Mouse (Mus musculus) intestine, embryonic 14.5 days (tissue): ENCODE measurements at regions not wholly inside any gene's neighbourhood (a gene's known extent, or its start where the extent isn't known, plus 50 kb on each side); places are given as distances from the start of the nearest gene placed in this dataset.

Source experiments
- ATAC-seq: fragments of 200-750 bp; cut with Nextera tagmentation; replicated peaks from 2 replicates; pipeline ENCODE4 v1.8.0; 2017; ENCODE audit warnings: low read depth, moderate number of reproducible peaks, moderate TSS enrichment, moderate library complexity; ENCODE audit not compliant: low FRiP score, low TSS enrichment
- DNase-seq: peaks from one replicate; pipeline ENCODE4 v3.0.0-alpha.2; 2018; ENCODE audit warnings: low spot score
- H3K27ac ChIP-seq: fragments of 300-500 bp; sonication (generic); 2 replicates; pipeline ENCODE4 v1.5.1; 2014; ENCODE audit warnings: low read depth, mild to moderate bottlenecking, control low read depth
- H3K27me3 ChIP-seq: fragments of 300-500 bp; sonication (generic); replicated peaks from 2 replicates; pipeline ENCODE4 v1.6.1; 2014; ENCODE audit warnings: low read length, control low read depth; ENCODE audit not compliant: control insufficient read depth, insufficient read depth
- H3K36me3 ChIP-seq: fragments of 300-500 bp; sonication (generic); 2 replicates; pipeline ENCODE4 v1.6.1; 2014; ENCODE audit warnings: low read length, control low read depth; ENCODE audit not compliant: control insufficient read depth, insufficient read depth
- H3K4me1 ChIP-seq: fragments of 300-500 bp; sonication (generic); replicated peaks from 2 replicates; pipeline ENCODE4 v1.6.1; 2014; ENCODE audit warnings: low read length, control low read depth, mixed read lengths; ENCODE audit not compliant: control insufficient read depth, insufficient read depth
- H3K4me2 ChIP-seq: fragments of 300-500 bp; sonication (generic); 2 replicates; pipeline ENCODE4 v1.6.1; 2014; ENCODE audit warnings: low read length
- H3K4me3 ChIP-seq: fragments of 300-500 bp; sonication (generic); 2 replicates; pipeline ENCODE4 v1.5.1; 2014; ENCODE audit warnings: low read depth, low read length, control low read depth, mixed read lengths
- H3K9ac ChIP-seq: fragments of 300-500 bp; sonication (generic); 2 replicates; pipeline ENCODE4 v1.6.1; 2014; ENCODE audit warnings: mild to moderate bottlenecking, low read length
- H3K9me3 ChIP-seq: fragments of 300-500 bp; sonication (generic); 2 replicates; pipeline ENCODE4 v1.6.1; 2016; ENCODE audit warnings: low read length, control low read depth; ENCODE audit not compliant: control insufficient read depth
- WGBS: fragments of 180-500 bp; shearing (Covaris S2); extraction: QIAGEN DNeasy Blood & Tissue Kit; methylation state at CpG from one replicate; pipeline ENCODE4 v1.1.7; 2014; 5-methylcytosine and 5-hydroxymethylcytosine counted together

DNA sequence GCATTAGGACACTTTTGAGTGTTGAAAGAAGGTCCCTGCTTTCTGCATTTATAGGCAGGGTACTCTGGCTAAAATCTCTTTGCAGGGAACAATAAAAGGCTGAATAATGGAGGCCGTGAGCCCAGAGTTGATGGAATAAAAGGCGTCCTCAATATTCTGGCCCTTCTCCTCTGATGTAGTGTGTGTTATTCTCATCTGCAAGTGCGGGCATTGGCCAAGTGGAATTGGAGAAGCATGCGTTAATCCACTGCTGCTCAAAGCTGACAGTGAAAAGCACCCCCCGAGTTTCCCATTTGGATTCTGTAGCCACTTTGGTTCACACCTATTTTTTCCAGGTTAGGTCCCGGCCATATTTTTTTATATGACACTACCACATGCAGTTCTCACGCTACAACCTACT, 168.7 kb upstream of the Tbx18 start:
- 86% methylated on average over 7 of the region's 7 CpGs for WGBS
- Histone ChIP-seq H3K36me3 (no peaks in the 10 kb centered on the region), H3K9ac (no peak overlapping the region), H3K9me3 (no peaks in the 10 kb centered on the region), H3K27ac (no peak overlapping the region), H3K27me3 (no peaks in the 10 kb centered on the region), H3K4me1 (0 out of 2 replicates have a peak, but pooled peaks cover 3% of the 10 kb centered on the region), H3K4me2 (no peak overlapping the region), H3K4me3 (no peak overlapping the region)
- DNase-seq (no peak), ATAC-seq (no peak)

DNA sequence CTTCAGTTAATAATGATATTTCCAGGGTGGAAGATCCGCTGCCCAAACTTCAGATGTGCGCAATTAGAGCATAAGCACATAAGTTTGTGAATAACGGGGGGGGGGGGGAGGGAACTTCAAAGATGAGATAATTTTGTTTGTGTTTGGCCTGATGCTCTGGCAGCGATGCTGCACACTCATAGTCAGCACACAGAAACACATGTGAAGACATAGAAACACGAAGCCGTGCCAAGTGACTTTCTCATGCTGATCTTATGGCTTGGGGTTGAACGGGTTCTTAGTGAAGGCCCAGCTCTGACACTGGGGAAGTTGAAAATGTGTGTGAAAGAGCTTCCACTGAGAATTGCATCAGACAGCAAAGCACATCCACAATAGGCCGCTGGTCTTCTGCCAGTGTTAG, 190.2 kb upstream of the Tbx18 start:
- no peaks in the 10 kb centered on the region for H3K36me3 ChIP-seq
- no peaks in the 10 kb centered on the region for H3K9me3 ChIP-seq
- H3K9ac ChIP-seq: no peak overlapping the region
- DNase-seq: no peak
- no peaks in the 10 kb centered on the region for H3K27me3 ChIP-seq
- ATAC-seq: no peak
- no peaks in the 10 kb centered on the region for H3K4me1 ChIP-seq
- H3K4me3 ChIP-seq: no peak overlapping the region
- H3K4me2 ChIP-seq: no peak overlapping the region
- 88% methylated on average over 8 of the region's 8 CpGs for WGBS
- no peak overlapping the region for H3K27ac ChIP-seq

DNA sequence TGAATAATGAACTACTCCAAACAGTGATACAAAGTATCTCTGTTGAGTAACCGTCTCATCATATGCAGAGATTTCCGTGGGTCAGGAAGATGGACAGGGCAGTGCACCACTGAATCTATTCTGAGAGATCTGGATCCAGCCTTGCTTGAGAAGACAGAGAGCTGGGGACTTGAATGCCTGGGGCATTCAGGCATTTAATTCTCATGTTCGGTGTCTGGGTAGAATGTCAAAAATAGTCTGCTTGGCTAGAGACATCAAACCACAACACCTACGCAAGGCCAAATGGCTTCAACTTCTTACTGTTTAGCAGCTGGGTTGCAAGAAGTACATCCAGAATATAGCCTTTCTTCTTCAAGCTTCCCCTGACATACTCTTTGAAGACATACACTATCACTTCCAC, 194.1 kb upstream of the Tbx18 start:
- DNase-seq: no peak
- WGBS: 89% methylated on average over 4 of the region's 4 CpGs
- no peak for ATAC-seq

DNA sequence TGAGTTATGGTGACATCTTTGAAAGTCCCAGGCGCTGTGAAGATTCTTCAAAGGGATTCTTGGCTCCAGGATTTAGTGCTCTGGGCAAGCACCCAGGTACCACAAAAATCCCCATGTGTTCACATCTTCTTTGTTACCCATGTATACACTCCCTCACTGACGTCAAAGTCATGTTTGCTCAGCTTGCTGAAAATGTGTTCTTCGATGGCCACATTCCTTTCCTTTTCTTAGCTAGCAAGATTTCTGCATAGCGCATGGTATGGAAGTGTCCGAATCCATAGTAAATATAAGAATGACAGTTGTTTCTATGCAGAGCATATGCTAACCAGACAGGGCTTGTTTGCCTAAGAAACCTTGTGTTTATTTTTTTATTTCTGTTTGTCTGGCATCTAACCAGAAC, 202.2 kb upstream of the Tbx18 start:
- ATAC-seq (no peak), DNase-seq (no peak)
- Histone ChIP-seq H3K4me2 (no peak overlapping the region), H3K9me3 (no peaks in the 10 kb centered on the region), H3K27me3 (no peaks in the 10 kb centered on the region), H3K9ac (no peak overlapping the region), H3K4me1 (no peaks in the 10 kb centered on the region), H3K36me3 (no peaks in the 10 kb centered on the region), H3K4me3 (no peak overlapping the region), H3K27ac (no peak overlapping the region)
- WGBS: 79% methylated on average over 5 of the region's 5 CpGs

More for the DNA sequence above, 194.1 kb upstream of the Tbx18 start:
- Histone ChIP-seq H3K27ac (no peak overlapping the region), H3K36me3 (no peaks in the 10 kb centered on the region), H3K9me3 (no peaks in the 10 kb centered on the region), H3K4me1 (no peaks in the 10 kb centered on the region), H3K27me3 (no peaks in the 10 kb centered on the region), H3K9ac (no peak overlapping the region), H3K4me2 (no peak overlapping the region), H3K4me3 (no peak overlapping the region)

DNA sequence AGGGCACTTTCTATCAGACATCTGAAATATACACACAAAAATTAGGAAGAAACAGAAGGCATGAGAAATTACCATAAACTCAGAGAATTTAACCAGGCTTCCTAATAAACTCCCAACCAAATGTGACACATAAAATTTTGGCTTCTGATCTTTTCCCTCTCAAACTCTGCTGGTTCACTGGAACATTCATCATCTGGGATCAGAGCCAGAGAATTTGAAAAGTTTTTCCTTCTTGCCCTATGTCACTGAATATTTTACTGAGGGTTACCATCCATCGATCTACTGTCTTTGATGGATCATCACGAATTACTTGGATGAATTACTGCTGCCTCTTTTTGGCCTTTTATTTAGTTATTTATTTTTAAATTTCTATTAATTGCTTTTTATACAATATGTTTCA, 221.4 kb upstream of the Tbx18 start:
- no peaks in the 10 kb centered on the region for H3K4me1 ChIP-seq
- ATAC-seq (no peak), DNase-seq (no peak)
- H3K36me3 ChIP-seq: no peaks in the 10 kb centered on the region
- WGBS: 87% methylated on average over 2 of the region's 2 CpGs
- H3K4me3 ChIP-seq: no peak overlapping the region
- H3K9ac ChIP-seq: no peak overlapping the region
- H3K27me3 ChIP-seq: no peaks in the 10 kb centered on the region
- no peaks in the 10 kb centered on the region for H3K9me3 ChIP-seq
- no peak overlapping the region for H3K27ac ChIP-seq
- H3K4me2 ChIP-seq: no peak overlapping the region

DNA sequence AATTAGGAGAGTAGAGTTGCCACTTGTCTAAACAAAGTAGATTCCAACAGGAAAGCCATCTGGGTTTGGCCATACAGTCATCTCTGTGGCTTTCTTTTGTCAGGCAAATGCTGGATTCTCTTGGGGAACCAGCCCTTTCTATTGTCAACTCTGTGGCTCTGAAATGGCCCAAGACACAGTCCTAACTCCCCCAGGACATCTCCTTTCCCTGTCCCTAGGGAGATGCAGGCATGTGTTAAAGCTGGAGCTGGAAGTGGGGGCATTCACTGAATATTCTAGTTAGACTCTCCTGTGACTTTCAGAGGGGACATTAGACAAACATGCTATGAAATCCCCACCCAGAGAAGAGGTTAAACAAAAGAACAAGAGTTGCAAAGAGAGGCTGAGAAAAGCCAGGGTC, 223.9 kb upstream of the Tbx18 start:
- ATAC-seq (no peak), DNase-seq (no peak)
- Histone ChIP-seq H3K4me3 (no peak overlapping the region), H3K9me3 (no peaks in the 10 kb centered on the region), H3K27ac (no peak overlapping the region), H3K4me1 (no peaks in the 10 kb centered on the region), H3K9ac (no peak overlapping the region), H3K27me3 (no peaks in the 10 kb centered on the region), H3K4me2 (no peak overlapping the region), H3K36me3 (no peaks in the 10 kb centered on the region)

DNA sequence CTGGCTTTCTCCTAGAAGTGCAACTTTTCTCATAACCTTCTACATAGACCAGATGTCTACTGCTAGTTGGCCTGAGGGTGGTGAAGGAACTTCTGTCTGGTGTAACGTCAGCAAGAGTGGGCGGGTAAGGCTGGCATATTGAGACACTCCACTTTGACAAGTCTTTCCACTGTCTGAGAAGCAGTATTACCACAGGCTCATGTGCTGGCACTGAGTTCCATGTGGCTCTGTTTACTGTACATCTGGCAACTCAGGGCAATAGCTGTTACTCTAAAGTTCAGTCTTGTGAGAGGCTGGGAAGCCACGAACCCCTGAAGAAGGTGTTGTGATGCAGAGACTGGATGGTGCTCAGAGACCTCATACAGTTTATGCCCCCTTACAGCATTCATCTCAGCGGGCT, 230.7 kb upstream of the Tbx18 start:
- H3K36me3 ChIP-seq: no peaks in the 10 kb centered on the region
- H3K4me3 ChIP-seq: no peak overlapping the region
- no peak overlapping the region for H3K4me2 ChIP-seq
- H3K27me3 ChIP-seq: no peaks in the 10 kb centered on the region
- no peak overlapping the region for H3K27ac ChIP-seq
- H3K9me3 ChIP-seq: no peaks in the 10 kb centered on the region
- no peaks in the 10 kb centered on the region for H3K4me1 ChIP-seq
- ATAC-seq (no peak), DNase-seq (no peak)
- WGBS: 88% methylated on average over 4 of the region's 4 CpGs
- no peak overlapping the region for H3K9ac ChIP-seq

DNA sequence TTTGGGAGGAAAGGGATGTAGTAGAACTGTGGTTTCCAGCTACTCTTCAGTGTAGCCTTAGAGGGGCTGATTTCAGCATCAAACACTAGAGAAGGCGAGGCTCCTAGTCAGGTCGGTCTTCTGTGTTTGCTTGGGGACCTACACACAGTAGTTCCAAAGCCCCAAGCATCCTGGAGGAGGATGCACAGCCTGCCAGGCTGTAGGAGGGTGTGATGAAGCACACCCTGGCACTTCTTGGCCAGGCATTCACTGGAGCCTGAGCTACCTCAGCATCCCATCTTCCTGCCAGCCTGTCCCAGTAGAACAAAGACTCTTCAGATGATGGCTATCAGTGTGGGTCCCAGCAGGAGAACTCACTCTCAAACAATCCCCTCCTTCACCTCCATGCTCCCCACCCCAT, 233.4 kb upstream of the Tbx18 start:
- no peak overlapping the region for H3K27ac ChIP-seq
- WGBS: 68% methylated on average over 2 of the region's 2 CpGs
- ATAC-seq: no peak
- no peak overlapping the region for H3K4me3 ChIP-seq
- no peak for DNase-seq
- no peaks in the 10 kb centered on the region for H3K36me3 ChIP-seq
- no peaks in the 10 kb centered on the region for H3K9me3 ChIP-seq
- H3K4me1 ChIP-seq: no peaks in the 10 kb centered on the region
- no peaks in the 10 kb centered on the region for H3K27me3 ChIP-seq
- H3K9ac ChIP-seq: no peak overlapping the region
- H3K4me2 ChIP-seq: no peak overlapping the region

DNA sequence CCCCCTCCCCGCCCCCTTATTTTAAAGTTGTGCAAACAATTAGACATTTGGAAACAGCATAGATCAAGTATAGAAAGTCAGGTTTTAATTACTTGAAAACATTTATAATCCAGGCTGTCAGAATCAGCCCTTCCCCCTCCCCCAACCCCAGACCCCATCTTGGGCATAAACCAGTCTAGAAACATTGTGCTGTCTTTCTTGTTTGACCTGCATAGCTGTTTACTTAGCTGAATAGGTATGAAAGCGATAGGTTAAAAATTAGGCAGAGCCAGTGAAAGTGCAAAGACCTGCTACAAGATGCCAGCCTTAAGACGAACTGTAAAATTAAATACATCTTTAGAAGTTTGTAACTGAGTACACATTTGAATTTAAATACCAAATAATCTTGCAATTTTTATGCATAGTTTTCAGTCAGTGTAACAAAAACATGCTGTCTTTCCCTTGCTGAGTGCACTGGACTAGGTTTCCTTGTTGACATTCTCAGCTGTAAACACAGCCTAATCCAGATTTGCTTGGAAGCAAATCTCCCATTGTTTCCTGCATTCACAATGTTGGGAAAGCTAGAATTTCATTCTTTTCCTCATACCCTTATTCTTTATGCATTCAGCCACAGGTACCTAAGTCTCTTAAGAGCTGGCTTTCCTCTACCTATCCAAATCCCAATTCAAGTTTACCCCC, 234.2 kb upstream of the Tbx18 start:
- no peak for ATAC-seq
- Histone ChIP-seq H3K9ac (no peak overlapping the region), H3K4me3 (no peak overlapping the region), H3K27me3 (no peaks in the 10 kb centered on the region), H3K4me2 (no peak overlapping the region), H3K9me3 (no peaks in the 10 kb centered on the region), H3K27ac (no peak overlapping the region), H3K4me1 (no peaks in the 10 kb centered on the region), H3K36me3 (no peaks in the 10 kb centered on the region)
- WGBS: 46% methylated on average over 3 of the region's 3 CpGs
- DNase-seq: no peak
